Mouse (Mus musculus): ENCODE measurements around the gene Mlst8. TPM values are rescaled to one million over a fixed set of nuclear protein-coding genes. Genes with fewer than 3 reads are reported as not detected.
"Not testable (repeated sequence)": the region's sequence is repeated elsewhere in the genome, so short reads cannot be mapped to it uniquely, and the experiment has no call there.

The Mlst8 gene
- polyA plus RNA-seq, 1 experiment from 2014 or later, result 26.0 TPM

DNA sequence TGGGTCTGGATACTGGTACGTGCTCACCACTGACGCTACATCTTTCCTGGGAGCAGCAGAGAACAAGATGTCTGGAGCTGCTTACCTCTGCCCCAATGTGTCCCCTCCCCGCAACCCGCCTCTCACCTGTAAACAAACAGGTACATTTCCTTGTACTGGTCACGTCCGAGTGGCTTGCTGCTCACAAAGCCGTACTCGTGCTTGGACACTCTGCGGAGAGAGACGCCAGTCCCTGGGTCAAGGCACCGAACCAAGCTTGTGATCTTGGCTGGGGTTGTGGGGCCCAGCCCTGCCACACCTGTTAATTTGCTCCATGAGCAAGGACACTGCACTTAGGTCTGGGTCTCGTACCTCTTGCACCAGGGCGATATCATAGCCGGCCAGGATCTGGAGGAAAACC is 36.8 kb downstream of the Mlst8 start:
- Histone ChIP-seq H3K27ac (ENCODE audit: low read length) (no peak overlapping the region), H3K4me2 (ENCODE audit: low read depth, low read length) (no peak overlapping the region), H3K36me3 (ENCODE audit: control insufficient read depth, insufficient read depth, low read length) (peaks cover 36% of the 10 kb centered on the region), H3K9ac (ENCODE audit: low read depth, low read length) (no peak overlapping the region), H3K27me3 (replicated peaks; ENCODE audit: control insufficient read depth, insufficient read depth, low read length) (no peaks in the 10 kb centered on the region), H3K4me3 (ENCODE audit: low read length) (no peak overlapping the region), H3K4me1 (ENCODE audit: control insufficient read depth, insufficient read depth, low read length) (no peaks in the 10 kb centered on the region), H3K9me3 (ENCODE audit: control insufficient read depth, low read length) (no peaks in the 10 kb centered on the region)
- 80% methylated on average over 14 of the region's 14 CpGs for WGBS
- peak; percentile 29 for ATAC-seq

DNA sequence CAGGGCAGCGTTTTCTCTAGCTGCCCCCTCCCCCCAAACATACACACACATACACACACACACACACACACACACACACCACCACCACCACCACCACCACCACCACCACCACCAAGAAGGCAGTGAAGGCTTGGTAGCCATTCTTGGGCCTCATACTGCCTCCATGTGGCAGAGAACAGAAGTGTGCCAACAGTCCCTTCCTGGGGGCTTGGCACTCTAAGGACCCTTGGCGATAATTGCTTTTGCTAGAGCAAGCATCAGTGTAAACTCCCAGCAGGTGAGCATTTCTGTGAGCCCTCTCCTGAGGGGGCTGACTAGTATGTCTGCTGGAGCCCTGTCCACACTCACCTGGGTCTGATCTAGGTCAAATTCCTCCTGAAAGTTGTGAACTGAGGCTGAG is 37.7 kb downstream of the Mlst8 start:
- no peak overlapping the region for H3K4me2 ChIP-seq (ENCODE audit: low read depth, low read length)
- no peak overlapping the region for H3K9ac ChIP-seq (ENCODE audit: low read depth, low read length)
- no peak for ATAC-seq
- H3K27me3 ChIP-seq (replicated peaks; ENCODE audit: control insufficient read depth, insufficient read depth, low read length), result no peaks in the 10 kb centered on the region
- no peaks in the 10 kb centered on the region for H3K4me1 ChIP-seq (ENCODE audit: control insufficient read depth, insufficient read depth, low read length)
- no peak overlapping the region for H3K27ac ChIP-seq (ENCODE audit: low read length)
- H3K9me3 ChIP-seq (ENCODE audit: control insufficient read depth, low read length), result no peaks in the 10 kb centered on the region
- no peak overlapping the region for H3K4me3 ChIP-seq (ENCODE audit: low read length)
- WGBS, result 33% methylated on average over 2 of the region's 2 CpGs
- peaks cover 31% of the 10 kb centered on the region for H3K36me3 ChIP-seq (ENCODE audit: control insufficient read depth, insufficient read depth, low read length)

DNA sequence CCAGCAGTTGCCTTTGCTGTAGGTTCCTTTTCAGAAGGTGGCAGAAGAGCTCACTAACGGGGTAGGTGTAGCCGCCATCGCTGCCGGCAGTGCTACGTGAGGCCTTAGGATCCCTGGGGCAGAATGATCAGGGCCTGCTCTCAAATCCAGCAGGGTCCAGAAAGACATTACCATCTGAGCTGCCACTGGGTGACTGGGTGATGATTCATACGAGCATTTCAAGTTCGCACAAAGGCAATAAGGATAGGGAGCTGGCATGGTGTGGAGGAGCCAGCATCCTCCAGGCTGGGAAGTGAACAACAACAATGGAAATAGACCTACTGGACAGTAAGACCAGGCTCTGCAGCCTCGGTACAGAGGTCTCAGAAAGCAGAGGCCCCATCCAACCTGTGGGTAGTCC is 38.5 kb downstream of the Mlst8 start:
- H3K4me3 ChIP-seq (ENCODE audit: low read length), result no peak overlapping the region
- H3K27ac ChIP-seq (ENCODE audit: low read length), result no peak overlapping the region
- no peak overlapping the region for H3K9ac ChIP-seq (ENCODE audit: low read depth, low read length)
- no peaks in the 10 kb centered on the region for H3K4me1 ChIP-seq (ENCODE audit: control insufficient read depth, insufficient read depth, low read length)
- H3K9me3 ChIP-seq (ENCODE audit: control insufficient read depth, low read length), result no peaks in the 10 kb centered on the region
- no peaks in the 10 kb centered on the region for H3K27me3 ChIP-seq (replicated peaks; ENCODE audit: control insufficient read depth, insufficient read depth, low read length)
- peaks cover 29% of the 10 kb centered on the region for H3K36me3 ChIP-seq (ENCODE audit: control insufficient read depth, insufficient read depth, low read length)
- 87% methylated on average over 8 of the region's 8 CpGs for WGBS
- no peak overlapping the region for H3K4me2 ChIP-seq (ENCODE audit: low read depth, low read length)
- no peak for ATAC-seq

DNA sequence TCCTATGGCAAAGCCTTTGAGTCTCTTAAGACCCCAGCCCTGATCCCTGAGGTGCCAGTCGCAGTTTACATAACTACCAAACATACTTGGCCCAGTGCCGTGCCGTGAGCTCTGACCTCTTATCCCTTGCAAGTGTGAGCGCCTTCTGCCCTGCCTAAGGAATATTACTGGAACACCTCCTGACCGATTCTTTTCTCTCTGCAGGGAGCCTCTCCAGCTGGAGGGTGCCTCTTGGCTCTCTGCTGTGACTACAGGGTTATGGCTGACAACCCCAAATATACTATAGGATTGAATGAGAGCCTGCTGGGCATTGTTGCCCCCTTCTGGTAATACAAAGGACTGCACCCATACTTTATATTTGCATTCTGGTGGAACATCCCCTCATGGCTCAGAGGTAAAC is 41.9 kb downstream of the Mlst8 start:
- 71% methylated on average over 5 of the region's 5 CpGs for WGBS
- Histone ChIP-seq H3K4me1 (ENCODE audit: control insufficient read depth, insufficient read depth, low read length) (no peaks in the 10 kb centered on the region), H3K4me3 (ENCODE audit: low read length) (no peak overlapping the region), H3K9ac (ENCODE audit: low read depth, low read length) (no peak overlapping the region), H3K27me3 (replicated peaks; ENCODE audit: control insufficient read depth, insufficient read depth, low read length) (no peaks in the 10 kb centered on the region), H3K27ac (ENCODE audit: low read length) (no peak overlapping the region), H3K9me3 (ENCODE audit: control insufficient read depth, low read length) (no peaks in the 10 kb centered on the region), H3K4me2 (ENCODE audit: low read depth, low read length) (no peak overlapping the region), H3K36me3 (ENCODE audit: control insufficient read depth, insufficient read depth, low read length) (peaks cover 22% of the 10 kb centered on the region)
- ATAC-seq, result 0 out of 2 replicates have a peak, but pooled peaks have one; percentile 11

DNA sequence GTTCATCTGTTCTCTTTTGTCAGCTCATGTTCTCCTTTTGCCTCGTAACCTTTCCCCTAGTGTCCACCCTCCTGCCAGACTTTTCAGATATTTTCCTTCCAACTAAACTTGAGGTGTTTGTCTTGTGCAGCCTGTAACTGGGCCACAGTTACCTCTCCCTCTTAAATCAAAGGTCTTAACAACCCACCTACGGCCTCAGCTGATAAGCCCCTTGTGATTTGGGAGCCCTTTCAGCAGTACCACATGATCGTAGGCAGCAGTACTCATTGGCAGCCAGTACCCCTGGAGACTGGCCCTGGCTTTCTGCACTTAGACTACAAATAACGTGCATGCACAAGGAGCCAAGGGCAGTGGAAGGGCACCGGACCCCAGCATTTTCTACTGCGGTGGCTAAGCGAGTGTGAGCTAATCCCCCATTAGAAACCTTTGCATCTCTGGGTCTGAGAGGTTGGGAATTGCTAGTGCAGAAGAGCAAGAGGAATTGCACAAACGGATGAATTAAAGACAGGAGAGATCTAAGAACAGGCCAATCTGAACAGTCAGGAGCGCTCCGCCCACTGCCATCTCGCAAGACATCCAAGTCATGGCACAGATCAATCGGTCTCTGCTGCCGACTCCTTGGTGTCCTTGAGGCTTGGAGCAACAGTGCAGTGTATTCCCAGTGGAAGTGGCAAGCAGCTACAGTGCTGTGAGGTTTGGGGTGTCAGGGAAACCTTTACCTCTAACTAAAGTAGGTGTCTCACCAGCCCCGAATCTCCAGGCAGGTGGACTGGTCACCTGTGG is 49.5 kb downstream of the Mlst8 start:
- WGBS, result 79% methylated on average over 14 of the region's 14 CpGs

DNA sequence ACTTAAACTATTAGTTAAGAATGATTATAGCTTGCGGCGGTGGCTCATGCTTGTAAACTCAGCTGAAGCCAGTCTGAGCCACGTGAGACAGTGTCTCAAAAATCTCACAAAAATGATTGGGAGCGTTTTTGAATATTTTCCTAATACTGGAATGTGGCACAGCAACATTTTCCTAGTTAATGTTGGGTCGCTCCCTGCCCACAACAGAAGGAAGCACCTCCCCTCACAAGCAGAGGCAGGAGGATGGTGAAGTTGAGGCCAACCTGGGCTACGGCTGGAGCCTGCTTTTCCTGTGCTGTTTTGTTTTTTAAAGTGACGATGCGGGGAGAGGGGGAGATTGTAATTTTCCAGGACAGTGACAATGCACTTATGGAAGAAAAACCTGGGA is 51.7 kb downstream of the Mlst8 start:
- WGBS, result 3% methylated on average over 8 of the region's 8 CpGs
- H3K4me3 ChIP-seq (ENCODE audit: low read length), result peak overlapping the region; percentile 85
- ATAC-seq, result 0 out of 2 replicates have a peak, but pooled peaks have one; percentile 21
- H3K4me1 ChIP-seq (ENCODE audit: control insufficient read depth, insufficient read depth, low read length), result 0 out of 2 replicates have a peak, but pooled peaks cover 11% of the 10 kb centered on the region
- H3K27ac ChIP-seq (ENCODE audit: low read length), result peak overlapping the region; percentile 98
- no peaks in the 10 kb centered on the region for H3K9me3 ChIP-seq (ENCODE audit: control insufficient read depth, low read length)
- H3K36me3 ChIP-seq (ENCODE audit: control insufficient read depth, insufficient read depth, low read length), result peaks cover 17% of the 10 kb centered on the region
- H3K27me3 ChIP-seq (replicated peaks; ENCODE audit: control insufficient read depth, insufficient read depth, low read length), result no peaks in the 10 kb centered on the region
- peak overlapping the region; percentile 59 for H3K4me2 ChIP-seq (ENCODE audit: low read depth, low read length)
- peak overlapping the region; percentile 97 for H3K9ac ChIP-seq (ENCODE audit: low read depth, low read length)

More for the DNA sequence above, 49.5 kb downstream of the Mlst8 start:
- H3K9ac ChIP-seq (ENCODE audit: low read depth, low read length), result no peak overlapping the region
- no peaks in the 10 kb centered on the region for H3K9me3 ChIP-seq (ENCODE audit: control insufficient read depth, low read length)
- H3K4me2 ChIP-seq (ENCODE audit: low read depth, low read length), result no peak overlapping the region
- peaks cover 6% of the 10 kb centered on the region for H3K36me3 ChIP-seq (ENCODE audit: control insufficient read depth, insufficient read depth, low read length)
- H3K4me1 ChIP-seq (ENCODE audit: control insufficient read depth, insufficient read depth, low read length), result 0 out of 2 replicates have a peak, but pooled peaks cover 11% of the 10 kb centered on the region
- H3K4me3 ChIP-seq (ENCODE audit: low read length), result no peak overlapping the region
- no peak overlapping the region for H3K27ac ChIP-seq (ENCODE audit: low read length)
- ATAC-seq, result no peak
- no peaks in the 10 kb centered on the region for H3K27me3 ChIP-seq (replicated peaks; ENCODE audit: control insufficient read depth, insufficient read depth, low read length)

DNA sequence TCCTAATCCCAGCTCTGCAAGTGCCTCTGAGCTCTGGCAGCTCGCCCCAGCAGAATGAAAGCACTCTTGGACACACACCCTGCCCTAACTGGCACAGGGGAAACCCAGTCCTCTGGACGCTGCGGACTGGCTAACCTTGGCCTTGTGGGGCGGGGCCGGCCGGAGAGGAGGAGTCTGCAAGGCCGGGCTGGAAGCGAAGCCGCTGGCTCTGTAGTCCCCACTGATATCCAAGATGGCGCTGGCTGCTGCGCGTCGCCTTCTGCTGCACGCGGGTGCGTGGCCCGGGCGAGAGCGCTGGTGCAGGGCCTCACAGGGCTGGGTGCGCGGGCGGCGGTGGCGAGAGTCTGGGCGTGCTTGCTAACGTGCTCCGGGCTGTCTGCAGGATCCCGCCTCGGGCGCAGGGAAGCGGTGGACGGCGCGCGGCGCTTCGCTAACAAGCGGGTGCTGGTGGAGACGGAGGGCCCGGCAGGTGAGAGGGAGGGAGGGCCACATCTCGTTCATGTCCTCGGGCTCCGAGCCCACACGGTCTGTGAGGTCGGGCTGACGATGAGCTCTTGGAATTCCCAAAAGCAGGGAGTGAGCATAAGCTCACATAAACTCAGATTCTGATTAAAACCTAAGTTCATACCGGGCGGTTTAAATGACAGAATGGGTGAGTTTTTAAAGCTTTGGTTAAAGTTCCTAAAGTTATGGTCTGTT is 52.3 kb downstream of the Mlst8 start, which contains the start of gene Eci1:
Eci1 (plus strand) TSS at position 171 of the 699 bp plus-strand sequence.
- Histone ChIP-seq H3K4me3 (ENCODE audit: low read length) (peak within 1 kb of the TSS; percentile 85), H3K27ac (ENCODE audit: low read length) (peak within 1 kb of the TSS; percentile 98), H3K4me1 (ENCODE audit: control insufficient read depth, insufficient read depth, low read length) (0 out of 2 replicates have a peak, but pooled peaks cover 11% of the 10 kb centered on the region), H3K9me3 (ENCODE audit: control insufficient read depth, low read length) (no peaks in the 10 kb centered on the region), H3K27me3 (replicated peaks; ENCODE audit: control insufficient read depth, insufficient read depth, low read length) (no peaks in the 10 kb centered on the region), H3K4me2 (ENCODE audit: low read depth, low read length) (peak within 1 kb of the TSS; percentile 59), H3K9ac (ENCODE audit: low read depth, low read length) (peak within 1 kb of the TSS; percentile 97), H3K36me3 (ENCODE audit: control insufficient read depth, insufficient read depth, low read length) (peaks cover 17% of the 10 kb centered on the region)
- peak; percentile 98 for ATAC-seq
- WGBS, result 0% methylated on average over 48 of the region's 48 CpGs

DNA sequence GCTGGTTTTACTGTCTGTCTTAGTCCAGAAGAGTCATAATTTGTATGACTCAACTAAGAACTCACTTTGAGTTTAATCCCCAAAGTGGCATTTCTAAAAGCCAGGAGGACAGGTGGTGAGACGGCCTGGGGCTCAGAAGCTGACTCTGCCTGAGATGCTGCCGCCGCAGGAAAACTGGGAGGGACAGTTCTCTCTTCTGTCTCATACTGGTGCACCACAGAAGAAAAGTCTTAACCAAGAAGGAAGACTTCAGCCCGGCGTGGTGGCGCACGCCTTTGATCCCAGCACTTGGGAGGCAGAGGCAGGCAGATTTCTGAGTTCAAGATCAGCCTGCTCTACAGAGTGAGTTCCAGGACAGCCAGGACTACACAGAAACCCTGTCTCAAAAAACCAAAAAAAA is 53.0 kb downstream of the Mlst8 start:
- Histone ChIP-seq H3K4me1 (ENCODE audit: control insufficient read depth, insufficient read depth, low read length) (0 out of 2 replicates have a peak, but pooled peaks cover 11% of the 10 kb centered on the region), H3K27ac (ENCODE audit: low read length) (peak overlapping the region; percentile 98), H3K27me3 (replicated peaks; ENCODE audit: control insufficient read depth, insufficient read depth, low read length) (no peaks in the 10 kb centered on the region), H3K4me2 (ENCODE audit: low read depth, low read length) (peak overlapping the region; percentile 59; the same call in 1 of the 2 replicates), H3K9ac (ENCODE audit: low read depth, low read length) (no peak overlapping the region), H3K4me3 (ENCODE audit: low read length) (no peak overlapping the region), H3K36me3 (ENCODE audit: control insufficient read depth, insufficient read depth, low read length) (peaks cover 19% of the 10 kb centered on the region), H3K9me3 (ENCODE audit: control insufficient read depth, low read length) (no peaks in the 10 kb centered on the region)
- WGBS, result 82% methylated on average over 7 of the region's 7 CpGs
- peak; percentile 1; the same call in 1 of the 2 replicates for ATAC-seq

DNA sequence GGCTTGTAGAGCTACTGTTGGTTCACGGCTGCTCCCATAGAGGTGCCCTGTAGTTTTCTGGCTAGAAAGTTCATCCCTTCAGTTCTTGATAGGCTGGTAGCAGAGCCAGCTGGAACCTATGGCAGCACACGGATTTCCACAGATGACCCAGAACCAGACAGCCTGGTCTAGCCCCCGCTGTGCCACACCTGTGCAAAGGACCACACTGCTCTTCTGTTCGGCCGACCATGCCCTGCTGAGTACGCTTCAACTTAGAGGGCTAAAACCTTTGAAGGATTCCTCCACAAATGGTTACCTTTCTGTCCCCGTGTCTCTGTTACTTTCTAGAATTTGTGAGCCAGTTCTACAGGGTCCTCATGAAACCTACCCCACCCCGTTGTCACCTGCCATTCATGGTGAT is 53.6 kb downstream of the Mlst8 start:
- H3K27me3 ChIP-seq (replicated peaks; ENCODE audit: control insufficient read depth, insufficient read depth, low read length); H3K9me3 ChIP-seq (ENCODE audit: control insufficient read depth, low read length); H3K4me2 ChIP-seq (ENCODE audit: low read depth, low read length); H3K4me3 ChIP-seq (ENCODE audit: low read length); H3K27ac ChIP-seq (ENCODE audit: low read length); ATAC-seq; H3K9ac ChIP-seq (ENCODE audit: low read depth, low read length): not testable (repeated sequence)
- 89% methylated on average over 5 of the region's 8 CpGs for WGBS
- Histone ChIP-seq H3K36me3 (ENCODE audit: control insufficient read depth, insufficient read depth, low read length) (peaks cover 21% of the 10 kb centered on the region), H3K4me1 (ENCODE audit: control insufficient read depth, insufficient read depth, low read length) (0 out of 2 replicates have a peak, but pooled peaks cover 11% of the 10 kb centered on the region)
